Mouse (Mus musculus) midbrain, embryonic 14.5 days (tissue): ENCODE results near the gene Bicral. TPM values are rescaled to one million over a fixed set of nuclear protein-coding genes. Genes with fewer than 3 reads are reported as not detected.
"Not testable (repeated sequence)": the region's sequence is repeated elsewhere in the genome, so short reads cannot be mapped to it uniquely, and the experiment has no call there.

Experiments
- ATAC-seq: fragments of 200-750 bp; cut with Nextera tagmentation; 2 replicates; pipeline ENCODE4 v1.8.0; 2017; ENCODE audit warnings: moderate number of reproducible peaks, moderate library complexity; ENCODE audit not compliant: low FRiP score, low TSS enrichment
- DNase-seq: peaks from one replicate; pipeline ENCODE4 v3.0.0-alpha.2; 2015
- H3K27ac ChIP-seq: fragments of 300-500 bp; sonication (generic); replicated peaks from 2 replicates; pipeline ENCODE4 v1.5.1; 2014; ENCODE audit warnings: mild to moderate bottlenecking, low read depth, low read length, moderate library complexity
- H3K27me3 ChIP-seq: fragments of 300-500 bp; sonication (generic); 2 replicates; pipeline ENCODE4 v1.6.1; 2014; ENCODE audit warnings: low read length, control low read depth, mixed read lengths; ENCODE audit not compliant: control insufficient read depth, insufficient read depth
- H3K36me3 ChIP-seq: fragments of 300-500 bp; sonication (generic); 2 replicates; pipeline ENCODE4 v1.6.1; 2014; ENCODE audit warnings: low read length, control low read depth; ENCODE audit not compliant: control insufficient read depth, insufficient read depth
- H3K4me1 ChIP-seq: fragments of 300-500 bp; sonication (generic); 2 replicates; pipeline ENCODE4 v1.6.1; 2014; ENCODE audit warnings: mild to moderate bottlenecking, antibody characterized with exemption, low read length, control low read depth; ENCODE audit not compliant: control insufficient read depth, insufficient read depth
- H3K4me2 ChIP-seq: fragments of 300-500 bp; sonication (generic); 2 replicates; pipeline ENCODE4 v1.6.1; 2014; ENCODE audit warnings: mild to moderate bottlenecking, low read length, moderate library complexity
- H3K4me3 ChIP-seq: fragments of 300-500 bp; sonication (generic); replicated peaks from 2 replicates; pipeline ENCODE4 v1.5.1; 2014; ENCODE audit warnings: low read depth, low read length
- H3K9ac ChIP-seq: fragments of 300-500 bp; sonication (generic); replicated peaks from 2 replicates; pipeline ENCODE4 v1.6.1; 2014; ENCODE audit warnings: mild to moderate bottlenecking, low read length, moderate library complexity
- H3K9me3 ChIP-seq: fragments of 300-500 bp; sonication (generic); 2 replicates; pipeline ENCODE4 v1.6.1; 2016; ENCODE audit warnings: low read length, control low read depth, mixed read lengths; ENCODE audit not compliant: control insufficient read depth
- WGBS: fragments of 180-500 bp; shearing (Covaris S2); extraction: QIAGEN DNeasy Blood & Tissue Kit; methylation state at CpG from one replicate; pipeline ENCODE4 v1.1.7; 2014; 5-methylcytosine and 5-hydroxymethylcytosine counted together
- polyA plus RNA-seq: library from polyadenylated mRNA; unstranded; fragments of >200 nt; fragmentation: Nextera tagmentation; extraction: Ambion mirVana; gene quantifications from 2 replicates; pipeline ENCODE4 v1.2.1, GENCODE M21; 2014

Gene Bicral
- polyA plus RNA-seq, 1 experiment from 2014 or later: 11.6 TPM

DNA sequence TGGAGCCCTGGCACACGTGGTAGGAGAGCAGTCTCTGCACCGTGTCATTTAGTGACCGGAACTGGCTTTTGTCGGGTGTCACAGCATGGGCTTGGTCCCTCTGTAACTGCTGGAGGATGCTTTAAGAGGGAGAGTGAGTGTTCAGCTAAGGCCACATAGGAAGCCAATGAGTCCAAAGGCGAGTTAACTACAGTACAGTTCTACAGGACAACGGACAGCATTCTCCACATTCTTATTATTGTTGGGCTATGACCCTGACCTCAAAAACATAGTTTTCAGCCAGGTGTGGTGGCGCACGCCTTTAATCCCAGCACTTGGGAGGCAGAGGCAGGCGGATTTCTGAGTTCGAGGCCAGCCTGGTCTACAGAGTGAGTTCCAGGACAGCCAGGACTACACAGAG lies 49.9 kb downstream of the Bicral start:
- no peak overlapping the region for H3K9ac ChIP-seq

DNA sequence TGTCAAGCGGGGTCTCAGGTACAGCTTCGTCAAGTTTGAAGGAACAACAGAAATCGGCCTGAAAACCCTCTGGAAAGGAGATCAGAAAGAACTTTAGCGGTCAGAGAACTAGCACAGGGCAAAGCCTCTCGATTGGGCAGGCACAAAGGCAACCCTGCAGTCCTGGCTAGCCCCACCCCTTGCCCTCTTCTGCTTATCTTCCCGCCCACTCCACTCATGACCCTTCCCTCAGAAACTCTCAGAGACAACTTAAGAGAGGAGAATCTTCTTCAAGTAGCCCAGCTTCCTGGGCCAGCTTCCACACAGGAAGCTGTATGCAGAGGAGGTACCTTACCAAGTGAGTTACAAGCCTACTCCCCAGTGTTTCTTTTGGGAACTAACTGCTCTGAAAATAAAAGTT lies 56.5 kb downstream of the Bicral start:
- Histone ChIP-seq H3K4me3 (no peak overlapping the region), H3K36me3 (peaks cover 58% of the 10 kb centered on the region), H3K27me3 (no peaks in the 10 kb centered on the region), H3K4me1 (no peaks in the 10 kb centered on the region), H3K9me3 (no peaks in the 10 kb centered on the region), H3K9ac (no peak overlapping the region), H3K27ac (no peak overlapping the region), H3K4me2 (no peak overlapping the region)
- no peak for ATAC-seq
- no peak for DNase-seq
- 89% methylated on average over 6 of the region's 6 CpGs for WGBS

More for the DNA sequence above, 49.9 kb downstream of the Bicral start:
- Histone ChIP-seq H3K4me1 (no peaks in the 10 kb centered on the region), H3K4me3 (no peak overlapping the region), H3K4me2 (no peak overlapping the region), H3K9me3 (no peaks in the 10 kb centered on the region), H3K36me3 (peaks cover 76% of the 10 kb centered on the region), H3K27ac (no peak overlapping the region), H3K27me3 (no peaks in the 10 kb centered on the region)
- 95% methylated on average over 10 of the region's 10 CpGs for WGBS
- DNase-seq: no peak
- no peak for ATAC-seq

DNA sequence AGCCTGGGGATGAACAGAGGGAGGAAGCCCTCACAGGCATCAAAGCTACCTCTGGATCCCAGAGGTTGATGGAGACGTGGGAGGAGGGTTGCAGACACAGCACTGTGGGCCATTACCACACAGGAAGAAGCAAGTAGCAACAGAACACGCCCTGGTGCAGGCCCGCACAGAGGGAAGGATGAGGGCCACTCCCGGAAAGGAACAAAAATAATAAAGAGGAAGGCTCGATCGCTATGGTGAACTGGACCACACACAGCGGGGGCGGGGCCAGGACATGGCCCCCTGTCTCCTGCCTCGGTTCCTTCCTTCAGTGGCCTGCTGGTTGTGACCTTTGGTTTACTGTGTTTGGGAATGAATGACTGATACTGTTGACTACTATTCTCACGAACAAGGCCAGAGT lies 58.6 kb downstream of the Bicral start:
- WGBS: 79% methylated on average over 10 of the region's 10 CpGs
- H3K36me3 ChIP-seq: peaks cover 38% of the 10 kb centered on the region
- no peak for ATAC-seq

DNA sequence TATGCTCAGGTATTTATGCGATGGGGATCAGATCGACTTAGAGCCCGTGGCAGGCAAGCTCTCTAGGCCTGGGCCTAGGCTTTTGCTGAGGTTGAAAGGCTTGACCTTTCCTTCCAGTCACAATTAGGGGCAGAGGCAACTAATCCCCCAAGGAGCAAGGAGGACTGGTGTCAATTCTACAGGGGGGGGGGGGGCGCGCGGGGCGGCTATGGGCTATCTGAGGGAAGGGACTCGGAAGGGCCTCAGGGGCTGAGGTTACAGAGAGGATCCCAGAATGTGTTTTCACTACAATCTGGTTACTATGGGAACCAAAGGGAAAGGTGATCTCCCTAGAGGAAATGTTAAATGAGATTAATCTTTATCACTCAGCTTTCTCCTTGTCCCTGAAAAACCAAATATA lies 60.9 kb downstream of the Bicral start:
- WGBS: 24% methylated on average over 7 of the region's 8 CpGs

More for the DNA sequence above, 58.6 kb downstream of the Bicral start:
- no peaks in the 10 kb centered on the region for H3K27me3 ChIP-seq
- H3K4me1 ChIP-seq: no peaks in the 10 kb centered on the region
- no peaks in the 10 kb centered on the region for H3K9me3 ChIP-seq
- H3K9ac ChIP-seq: no peak overlapping the region
- DNase-seq: no peak
- no peak overlapping the region for H3K4me2 ChIP-seq
- no peak overlapping the region for H3K27ac ChIP-seq
- H3K4me3 ChIP-seq: no peak overlapping the region

DNA sequence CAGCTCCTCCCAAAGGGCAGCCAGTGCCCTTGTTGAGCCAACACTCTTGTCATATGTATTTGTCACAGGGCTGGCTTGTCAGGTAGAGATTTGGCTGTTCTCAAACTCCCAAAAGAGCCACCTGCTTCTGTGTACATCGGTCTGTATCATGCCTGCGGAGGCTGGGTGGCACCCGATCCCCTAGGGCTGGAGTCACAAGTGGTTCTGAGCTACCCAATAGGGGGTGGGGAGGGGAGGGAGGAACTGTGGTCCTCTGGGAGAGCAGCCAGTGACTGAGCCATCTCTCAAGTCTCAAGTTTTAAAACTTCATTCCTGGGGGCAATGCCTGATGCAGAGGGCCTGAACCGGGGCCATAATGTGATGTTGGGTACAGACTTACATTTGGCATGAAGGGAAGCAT lies 61.5 kb downstream of the Bicral start:
- Histone ChIP-seq H3K36me3 (peaks cover 30% of the 10 kb centered on the region), H3K4me2 (no peak overlapping the region), H3K4me1 (no peaks in the 10 kb centered on the region), H3K27me3 (no peaks in the 10 kb centered on the region), H3K9me3 (no peaks in the 10 kb centered on the region), H3K27ac (no peak overlapping the region), H3K9ac (no peak overlapping the region), H3K4me3 (no peak overlapping the region)
- WGBS: 92% methylated on average over 4 of the region's 4 CpGs
- DNase-seq (no peak), ATAC-seq (no peak)

More for the DNA sequence above, 60.9 kb downstream of the Bicral start:
- Histone ChIP-seq H3K4me1 (no peaks in the 10 kb centered on the region), H3K4me3 (no peak overlapping the region), H3K9me3 (no peaks in the 10 kb centered on the region), H3K4me2 (no peak overlapping the region), H3K36me3 (peaks cover 35% of the 10 kb centered on the region), H3K27ac (no peak overlapping the region), H3K9ac (no peak overlapping the region), H3K27me3 (no peaks in the 10 kb centered on the region)
- DNase-seq (no peak), ATAC-seq (no peak)

DNA sequence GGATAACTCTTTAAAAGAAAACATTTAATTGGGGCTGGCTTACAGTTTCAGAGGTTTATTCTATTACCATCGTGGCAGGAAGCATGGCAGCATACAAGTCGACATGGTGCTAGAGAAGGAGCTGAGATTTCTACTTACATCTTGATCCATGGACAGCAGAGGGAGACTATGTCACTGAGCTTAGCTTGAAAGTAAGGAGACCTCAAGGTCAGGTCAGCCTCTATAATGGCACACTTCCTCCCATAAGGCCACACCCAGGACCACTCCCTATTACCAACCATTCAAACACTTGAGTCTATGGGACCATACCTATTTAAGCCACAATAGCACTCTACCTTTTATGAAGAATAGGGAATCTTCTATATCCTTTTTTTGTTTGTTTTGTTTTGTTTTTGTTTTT lies 65.3 kb downstream of the Bicral start:
- no peaks in the 10 kb centered on the region for H3K36me3 ChIP-seq
- WGBS: 86% methylated on average over 2 of the region's 2 CpGs
- H3K4me3 ChIP-seq: no peak overlapping the region
- no peak overlapping the region for H3K27ac ChIP-seq
- no peaks in the 10 kb centered on the region for H3K27me3 ChIP-seq
- H3K9me3 ChIP-seq: no peaks in the 10 kb centered on the region
- H3K4me1 ChIP-seq: no peaks in the 10 kb centered on the region
- DNase-seq: no peak
- H3K4me2 ChIP-seq: no peak overlapping the region
- H3K9ac ChIP-seq: no peak overlapping the region
- no peak for ATAC-seq

DNA sequence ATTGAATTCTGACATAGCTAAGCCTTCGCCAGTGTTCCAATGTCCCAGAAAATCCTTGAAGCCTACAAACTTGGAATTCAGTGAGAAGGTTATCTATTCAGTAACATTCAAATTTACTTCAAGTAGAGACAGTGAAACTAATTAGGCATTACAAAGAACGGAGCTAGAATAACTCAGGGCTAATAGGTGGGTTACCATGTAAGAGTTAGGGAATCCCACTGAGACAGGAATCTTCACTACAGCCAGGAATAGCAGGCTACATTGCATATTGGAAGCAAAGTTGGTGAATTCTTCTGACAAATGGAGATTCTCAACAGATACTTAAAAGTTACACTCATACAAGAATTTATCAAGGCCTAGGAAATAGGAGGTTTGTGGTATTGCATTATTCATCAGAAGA lies 70.3 kb downstream of the Bicral start:
- H3K4me1 ChIP-seq, H3K4me3 ChIP-seq, H3K36me3 ChIP-seq, ATAC-seq, DNase-seq, H3K4me2 ChIP-seq, H3K9me3 ChIP-seq, H3K27ac ChIP-seq, H3K27me3 ChIP-seq, H3K9ac ChIP-seq: not testable (repeated sequence)
- WGBS: 56% methylated on average over 2 of the region's 2 CpGs

DNA sequence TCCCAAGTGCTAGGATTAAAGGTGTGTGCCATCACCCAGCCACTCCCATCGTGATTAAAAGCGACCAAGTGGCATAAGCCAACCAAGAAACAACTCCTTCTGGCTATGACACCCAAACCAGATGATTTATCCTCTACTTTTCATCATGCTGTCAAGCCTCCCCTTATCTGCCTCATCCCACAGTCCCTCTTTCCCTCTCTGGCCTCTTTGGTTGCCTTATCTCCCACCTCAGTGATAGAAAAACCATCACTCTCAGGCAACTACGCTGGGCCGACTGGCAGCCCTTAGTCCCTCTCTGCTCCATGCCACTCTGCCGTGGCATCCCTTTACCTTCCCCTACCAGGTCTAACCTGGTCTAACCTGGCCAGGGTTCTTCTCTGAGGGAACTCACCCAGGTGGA lies 71.3 kb downstream of the Bicral start:
- no peak overlapping the region for H3K4me3 ChIP-seq
- H3K4me1 ChIP-seq: no peaks in the 10 kb centered on the region
- no peak overlapping the region for H3K9ac ChIP-seq
- no peak for ATAC-seq
- H3K4me2 ChIP-seq: no peak overlapping the region
- no peak for DNase-seq
- no peak overlapping the region for H3K27ac ChIP-seq
- no peaks in the 10 kb centered on the region for H3K27me3 ChIP-seq
- no peaks in the 10 kb centered on the region for H3K9me3 ChIP-seq
- H3K36me3 ChIP-seq: no peaks in the 10 kb centered on the region
- 93% methylated on average over 5 of the region's 5 CpGs for WGBS

DNA sequence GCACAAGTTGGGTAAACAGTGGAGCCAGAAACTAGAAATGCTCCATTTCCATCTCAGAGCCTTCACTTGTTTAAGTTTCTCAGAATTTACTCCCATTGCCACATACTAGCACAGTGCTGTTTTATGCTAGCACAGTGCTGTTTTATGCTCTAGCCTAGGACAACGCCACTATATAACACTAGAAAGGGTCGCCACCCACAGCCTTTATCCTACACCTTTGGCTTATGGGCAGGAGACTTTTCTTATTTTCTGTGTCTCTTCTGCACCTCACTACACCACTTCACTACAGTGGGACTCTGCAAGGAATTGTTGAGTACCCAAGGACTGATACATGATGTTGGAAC lies 75.1 kb downstream of the Bicral start:
- peaks cover 24% of the 10 kb centered on the region for H3K36me3 ChIP-seq
- ATAC-seq (no peak), DNase-seq (no peak)
- no peaks in the 10 kb centered on the region for H3K27me3 ChIP-seq
- no peaks in the 10 kb centered on the region for H3K9me3 ChIP-seq
- peak overlapping the region; percentile 85; the same call in 1 of the 2 replicates for H3K27ac ChIP-seq
- peak overlapping the region; percentile 76 for H3K4me2 ChIP-seq
- peaks cover 3% of the 10 kb centered on the region; the same call in 1 of the 2 replicates for H3K4me1 ChIP-seq
- H3K4me3 ChIP-seq: peak overlapping the region; percentile 60
- H3K9ac ChIP-seq: no peak overlapping the region
- WGBS: 84% methylated on average over 2 of the region's 2 CpGs
